Mouse (Mus musculus): ENCODE data around the gene Naa15.

The Naa15 gene

GRCm38 (mm10) chr3:51517467-51517866 is 102.5 kb downstream of the Naa15 start:
- no peak for DNase-seq (ENCODE audit: low spot score)

GRCm38 (mm10) chr3:51517878-51518762 is 103.2 kb downstream of the Naa15 start:
- DNase-seq (ENCODE audit: low spot score): no peak

- no peak for DNase-seq (ENCODE audit: low spot score)
These were observed 103.8 kb downstream of the Naa15 start for GRCm38 (mm10) chr3:51518763-51519121.

DNA sequence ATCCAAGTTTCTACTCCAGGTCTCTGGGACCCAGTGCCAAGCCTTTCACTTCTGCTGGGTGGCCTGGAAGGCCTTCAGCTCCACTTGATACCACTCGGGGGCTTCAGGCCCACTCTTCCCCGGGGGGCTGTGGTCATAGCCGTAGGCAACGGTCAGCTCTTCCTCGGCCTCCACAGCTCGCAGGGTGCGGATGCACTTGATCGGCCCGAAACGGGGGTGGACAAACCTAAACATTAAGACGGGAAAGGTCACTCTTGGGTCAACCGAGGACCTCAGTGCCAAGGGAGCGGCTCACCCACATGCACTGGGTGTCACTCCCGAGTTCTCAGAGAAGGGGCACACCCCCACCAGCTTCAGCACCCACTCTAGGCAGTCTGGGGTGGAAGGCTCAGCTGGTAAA is 106.3 kb downstream of the Naa15 start:
- DNase-seq (ENCODE audit: low spot score): no peak

DNA sequence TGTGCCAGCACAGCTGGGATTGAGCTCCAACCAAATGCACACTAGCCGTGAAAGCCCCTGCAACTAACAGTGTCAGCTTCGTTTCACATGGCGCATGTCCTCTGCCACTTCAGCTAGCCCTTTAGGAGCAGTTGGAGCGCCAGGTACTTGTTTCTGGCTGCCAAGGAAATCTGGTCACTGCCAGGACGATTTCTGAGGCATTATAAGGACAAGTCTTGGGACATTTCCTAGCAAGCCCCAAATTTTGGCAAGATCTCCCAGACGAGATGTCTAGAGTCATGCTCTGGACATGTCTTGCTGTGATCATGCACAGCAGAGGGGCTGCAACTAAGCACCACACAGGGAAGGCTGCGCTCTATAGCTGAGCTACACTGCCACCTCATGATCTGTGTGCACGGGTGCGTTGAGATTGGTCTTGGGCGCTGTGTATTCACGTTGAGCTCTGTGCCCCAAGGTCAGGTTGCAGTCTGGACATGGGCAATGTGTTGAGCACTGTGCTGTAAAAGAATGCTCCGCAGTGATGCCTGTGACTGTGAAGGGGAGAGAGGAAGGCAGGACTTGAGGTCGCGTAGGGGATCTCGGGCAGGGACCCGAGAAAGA is 110.3 kb downstream of the Naa15 start:
- peak; percentile 17 for DNase-seq (ENCODE audit: low spot score)
